Mouse (Mus musculus) cortical plate, adult 2 months (tissue): Measurements from ENCODE around the gene Lag3.

Experiments used
- CTCF ChIP-seq: fragments of 200-500 bp; IDR thresholded peaks from 2 replicates; pipeline ENCODE4 v1.5.1; 2011; ENCODE audit warnings: mild to moderate bottlenecking, control low read depth, low read length; ENCODE audit not compliant: insufficient read depth; ENCODE audit errors: extremely low read depth
- POLR2A ChIP-seq: fragments of 200-500 bp; IDR thresholded peaks from 2 replicates; pipeline ENCODE4 v1.6.1; 2011; ENCODE audit warnings: mild to moderate bottlenecking, low read length, control low read depth; ENCODE audit not compliant: insufficient read depth; ENCODE audit errors: extremely low read depth

DNA sequence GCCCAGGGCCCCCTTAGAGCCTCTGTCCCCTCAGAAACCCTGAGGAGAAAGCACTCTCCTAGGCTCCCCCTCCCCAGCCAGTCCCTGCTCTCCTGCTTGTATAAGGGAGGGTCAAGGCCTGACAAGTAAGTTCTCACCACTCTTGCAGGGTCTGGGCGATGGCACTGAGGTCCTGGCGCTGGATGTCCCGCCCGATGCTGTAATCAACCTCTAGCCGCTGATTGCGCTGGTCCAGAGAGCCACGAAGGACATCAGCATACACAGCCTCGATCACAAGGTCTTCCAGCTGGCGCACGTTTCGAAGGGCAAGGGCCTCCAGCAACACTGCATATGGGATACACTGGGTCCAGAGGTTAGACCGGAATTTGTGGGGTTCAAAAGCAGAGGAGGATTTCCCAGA lies 49.5 kb upstream of the Lag3 start:
- TF ChIP-seq POLR2A (no peak), CTCF (no peak)
